8 mouse cellular contexts compared by ENCODE assay signal in the genomic region with DNA sequence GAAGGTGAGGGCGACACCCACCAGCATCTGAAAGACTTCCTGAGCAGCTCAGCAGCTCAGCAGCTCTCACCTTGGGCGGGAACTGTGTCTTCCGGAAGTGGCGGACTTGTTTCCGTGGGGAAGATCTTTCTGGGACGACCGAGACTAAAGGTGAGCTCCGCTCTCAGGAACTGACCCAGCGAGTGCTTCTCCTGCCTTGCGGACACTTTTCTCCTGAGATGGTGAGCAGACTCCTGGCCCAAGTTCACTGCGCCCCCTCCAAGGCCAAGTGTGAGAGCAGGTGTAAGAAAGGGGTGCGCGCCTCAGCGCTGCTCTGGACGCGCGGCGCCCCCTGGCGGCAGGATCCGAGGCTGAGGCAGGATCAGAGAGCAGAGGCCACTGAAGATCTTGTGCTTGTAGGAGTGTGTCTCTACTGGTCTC. TPM values are rescaled to one million over a fixed set of nuclear protein-coding genes. Genes with fewer than 3 reads are reported as not detected.
A peak's percentile ranks its signal among the peaks of the same experiment; 100 is the strongest.
DNase-seq lines count a peak whose midpoint lies in the region; ATAC-seq lines count a peak whose summit lies in the region.
"Not testable (repeated sequence)": the region's sequence is repeated elsewhere in the genome, so short reads cannot be mapped to it uniquely, and the experiment has no call there.

A gene (minus strand): TSS at position 243 of the 420 bp plus-strand sequence.

- not testable (repeated sequence) for H3K27me3 ChIP-seq in intestine, embryonic 14.5 days (replicated peaks; ENCODE audit: control insufficient read depth, insufficient read depth, low read length)

- not testable (repeated sequence) for H3K4me1 ChIP-seq in intestine, embryonic 14.5 days (replicated peaks; ENCODE audit: control insufficient read depth, insufficient read depth, low read length)

- H3K36me3 ChIP-seq in intestine, embryonic 14.5 days (ENCODE audit: control insufficient read depth, insufficient read depth, low read length) = not testable (repeated sequence)

- H3K27ac ChIP-seq in intestine, embryonic 14.5 days (ENCODE audit: low read depth) = not testable (repeated sequence)

- DNase-seq in adrenal gland, adult 2 months = peak; percentile 90
- peak; percentile 37 for DNase-seq in embryo, embryonic 11 days
- peak; percentile 61 for DNase-seq in gastrocnemius, postnatal 25 days
- peak; percentile 86 for DNase-seq in intestine, embryonic 14.5 days (ENCODE audit: low spot score)
- peak; percentile 64 to 88 for DNase-seq in left cerebral cortex, adult 9 months (ENCODE audit: low spot score in 2 of 2)
- peak; percentile 79 to 84 for DNase-seq in right cerebral cortex, postnatal 10 days (ENCODE audit: low spot score in 2 of 2)
- DNase-seq in urinary bladder, postnatal 14 days (ENCODE audit: low spot score) = peak; percentile 73

- H3K4me3 ChIP-seq in intestine, embryonic 14.5 days (ENCODE audit: low read depth, low read length) = 0 out of 2 replicates have a peak within 1 kb of the TSS, but pooled peaks have one; percentile 13

- peak; percentile 68; the same call in 1 of the 2 replicates for ATAC-seq in intestine, embryonic 14.5 days (replicated peaks; ENCODE audit: low FRiP score, low TSS enrichment, low read depth)
- ATAC-seq in megakaryocyte, adult 5-6 weeks (ENCODE audit: poor library complexity, severe bottlenecking) = peak; percentile 93

- H3K9ac ChIP-seq in intestine, embryonic 14.5 days (ENCODE audit: low read length) = not testable (repeated sequence)

- H3K9me3 ChIP-seq in intestine, embryonic 14.5 days (ENCODE audit: control insufficient read depth, low read length) = not testable (repeated sequence)

- 20% methylated on average over 20 of the region's 20 CpGs for WGBS in intestine, embryonic 14.5 days

- peak within 1 kb of the TSS; percentile 28; the same call in 1 of the 2 replicates for H3K4me2 ChIP-seq in intestine, embryonic 14.5 days (ENCODE audit: low read length)

RNA-seq across cellular contexts. Expression of the gene that starts here (rescaled TPM):
- 10 to 100 TPM in 1 of 2 experiments, 1 to 10 TPM in 1; 8.4 to 15.5 TPM for total RNA-seq in adrenal gland, adult 2 months (2021)
- polyA plus RNA-seq in adrenal gland, adult 2 months (2012; rRNA removed) = 6.8 and 8.5 TPM in 2 replicates
- under 1 TPM; 0.18 to 0.24 TPM for total RNA-seq in gastrocnemius, postnatal 25 days (2021)
- polyA plus RNA-seq in intestine, embryonic 14.5 days (2014; fragmentation: Nextera tagmentation; extraction: Ambion mirVana) = 4.1 and 4.5 TPM in 2 replicates
- 0.18 and 0.25 TPM in 2 replicates for total RNA-seq in megakaryocyte, adult 5-6 weeks (2015)
- 0.44 and 0.49 TPM in 2 replicates for total RNA-seq in megakaryocyte, adult 5-6 weeks (2017)

Comparison
In these comparisons a context has a peak if more than half of its experiments do, and no peak if none do; other contexts are left out.
1. RNA of the gene that starts here (total RNA-seq): 8.4 to 15.5 TPM in adrenal gland, adult 2 months; 0.18 to 0.49 TPM in megakaryocyte, adult 5-6 weeks and 0.18 to 0.24 TPM in gastrocnemius, postnatal 25 days; every median in the first group is over 4 times any median in the second.
2. Peak in DNase-seq in gastrocnemius, postnatal 25 days; RNA of the gene not detected or under 1 TPM.
3. Peak in ATAC-seq in megakaryocyte, adult 5-6 weeks; RNA of the gene not detected or under 1 TPM.
4. DNase-seq: peak in every context shown above with its lines; median percentile 90 in adrenal gland, adult 2 months; 86 in intestine, embryonic 14.5 days; 82 in right cerebral cortex, postnatal 10 days; 76 in left cerebral cortex, adult 9 months; 73 in urinary bladder, postnatal 14 days; 61 in gastrocnemius, postnatal 25 days; 37 in embryo, embryonic 11 days.